Mouse (Mus musculus) midbrain, embryonic 10.5 days (tissue): ENCODE results near the gene Lin7a. TPM values are rescaled to one million over a fixed set of nuclear protein-coding genes. Genes with fewer than 3 reads are reported as not detected.

Source experiments
- DNase-seq: peaks from one replicate; pipeline ENCODE4 v3.0.0-alpha.2; 2017; ENCODE audit warnings: low spot score
- H3K27ac ChIP-seq: fragments of 300-500 bp; sonication (generic); replicated peaks from 2 replicates; pipeline ENCODE4 v1.5.1; 2016; ENCODE audit warnings: mild to moderate bottlenecking
- H3K27me3 ChIP-seq: fragments of 300-500 bp; sonication (generic); 2 replicates; pipeline ENCODE4 v1.6.1; 2016; ENCODE audit warnings: low read depth, mild to moderate bottlenecking; ENCODE audit not compliant: poor library complexity, severe bottlenecking
- H3K36me3 ChIP-seq: fragments of 300-500 bp; sonication (generic); 2 replicates; pipeline ENCODE4 v1.6.1; 2016; ENCODE audit warnings: mild to moderate bottlenecking, moderate library complexity
- H3K4me1 ChIP-seq: fragments of 300-500 bp; sonication (generic); 2 replicates; pipeline ENCODE4 v1.6.1; 2016
- H3K4me3 ChIP-seq: fragments of 300-500 bp; sonication (generic); 2 replicates; pipeline ENCODE4 v1.5.1; 2016; ENCODE audit warnings: mild to moderate bottlenecking, moderate library complexity
- H3K9me3 ChIP-seq: fragments of 300-500 bp; sonication (generic); replicated peaks from 2 replicates; pipeline ENCODE4 v1.6.1; 2016; ENCODE audit warnings: mild to moderate bottlenecking
- WGBS: fragments of 180-500 bp; shearing (Covaris S2); methylation state at CpG from one replicate; pipeline ENCODE4 v1.1.7; 2016; 5-methylcytosine and 5-hydroxymethylcytosine counted together
- polyA plus RNA-seq: library from polyadenylated mRNA; unstranded; fragments of >200 nt; fragmentation: Nextera tagmentation; extraction: Ambion mirVana; gene quantifications from 2 replicates; pipeline ENCODE4 v1.2.1, GENCODE M21; 2016

Lin7a gene
- polyA plus RNA-seq, result 3.1 and 7.7 TPM in 2 replicates

DNA sequence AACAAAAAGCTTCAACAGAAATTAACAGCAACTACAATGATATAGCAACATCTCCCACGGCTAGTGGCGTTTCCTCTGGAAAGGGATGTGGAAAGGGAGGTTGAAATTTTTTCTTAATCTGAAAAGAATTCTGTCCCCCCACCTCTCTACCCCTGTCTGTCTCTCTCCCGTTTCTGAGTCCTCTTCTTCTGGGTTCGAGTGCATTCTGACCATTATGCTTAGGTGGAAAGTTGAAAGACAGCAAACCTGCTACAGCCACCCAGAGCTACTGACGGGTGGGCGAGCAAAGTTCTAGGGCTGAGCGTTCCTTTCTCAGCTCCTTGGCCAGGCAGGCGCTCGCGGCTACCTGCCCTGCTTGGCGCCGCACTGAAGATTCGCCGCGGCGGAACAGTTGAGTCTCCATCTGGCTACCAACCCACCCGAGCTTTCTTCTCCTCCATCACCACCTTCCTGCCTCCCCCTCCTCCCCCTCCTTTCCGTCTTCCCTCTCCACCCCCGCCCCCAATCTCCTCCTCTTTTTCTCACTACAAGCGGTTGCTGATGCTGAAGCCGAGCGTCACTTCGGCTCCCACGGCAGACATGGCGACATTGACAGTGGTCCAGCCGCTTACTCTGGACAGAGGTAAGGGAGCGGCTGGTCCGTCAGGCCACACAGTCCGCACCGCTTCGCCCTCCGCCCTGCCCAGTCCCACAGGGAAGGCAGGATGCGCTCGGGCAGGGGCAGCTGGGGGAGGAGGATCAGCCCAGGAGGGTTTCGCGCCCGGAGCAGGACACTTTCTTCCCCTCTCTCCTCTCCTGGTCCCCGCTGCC lies at the start of gene Lin7a:
Gene Lin7a (plus strand): TSS at position 366 of the 810 bp plus-strand sequence.
- Histone ChIP-seq H3K36me3 (no peaks in the 10 kb centered on the region), H3K4me3 (peak within 1 kb of the TSS; percentile 66), H3K4me1 (peaks cover 13% of the 10 kb centered on the region), H3K27ac (peak within 1 kb of the TSS; percentile 78), H3K27me3 (peaks cover 47% of the 10 kb centered on the region), H3K9me3 (no peaks in the 10 kb centered on the region)
- peak; percentile 68 for DNase-seq
- WGBS, result 3% methylated on average over 38 of the region's 38 CpGs

DNA sequence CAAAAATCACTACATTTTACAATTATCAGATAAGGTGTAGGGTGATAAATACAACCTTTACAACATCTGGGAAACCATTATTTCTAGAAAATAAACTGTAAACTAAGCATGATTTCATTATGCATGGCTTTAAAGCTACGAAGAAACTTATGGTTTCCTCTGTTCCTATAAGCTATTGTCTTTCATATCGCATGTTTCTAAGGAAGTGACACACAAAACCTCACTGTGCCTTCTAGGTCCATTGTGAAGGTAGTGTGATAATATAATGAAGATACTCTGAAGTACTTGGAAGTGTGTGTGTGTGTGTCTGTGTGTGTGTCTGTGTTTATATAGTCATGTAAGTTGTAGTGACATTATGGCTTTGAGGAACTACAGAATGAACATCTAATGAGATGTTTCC lies 49.8 kb upstream of the Lin7a start:
- 90% methylated on average over 2 of the region's 2 CpGs for WGBS
- H3K4me1 ChIP-seq, result no peaks in the 10 kb centered on the region
- no peak overlapping the region for H3K27ac ChIP-seq
- H3K27me3 ChIP-seq, result no peaks in the 10 kb centered on the region
- no peak overlapping the region for H3K4me3 ChIP-seq
- no peaks in the 10 kb centered on the region for H3K36me3 ChIP-seq
- no peak for DNase-seq
- no peaks in the 10 kb centered on the region for H3K9me3 ChIP-seq

GRCm38 (mm10) chr10:107222406-107223185 lies 48.9 kb upstream of the Lin7a start:
- WGBS, result 90% methylated on average over 8 of the region's 8 CpGs
- no peaks in the 10 kb centered on the region for H3K36me3 ChIP-seq

DNA sequence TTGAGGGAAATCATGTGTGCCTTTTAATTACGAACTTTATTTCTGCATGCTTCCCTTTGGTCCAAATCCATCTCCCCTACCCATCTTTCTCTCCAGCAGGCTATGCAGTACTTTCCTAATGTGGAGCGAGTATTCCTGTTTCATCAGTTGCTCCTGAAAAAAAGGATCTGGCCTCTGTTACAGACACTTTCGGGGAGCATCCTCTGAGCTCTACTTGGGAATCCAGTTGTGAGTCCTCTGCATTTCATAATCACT lies 48.4 kb upstream of the Lin7a start:
- Histone ChIP-seq H3K9me3 (no peaks in the 10 kb centered on the region), H3K27me3 (no peaks in the 10 kb centered on the region), H3K27ac (no peak overlapping the region), H3K4me3 (no peak overlapping the region), H3K36me3 (no peaks in the 10 kb centered on the region), H3K4me1 (no peaks in the 10 kb centered on the region)
- WGBS, result 88% methylated on average over 3 of the region's 3 CpGs
- no peak for DNase-seq

More at GRCm38 (mm10) chr10:107222406-107223185, 48.9 kb upstream of the Lin7a start:
- Histone ChIP-seq H3K4me1 (no peaks in the 10 kb centered on the region), H3K9me3 (no peaks in the 10 kb centered on the region), H3K27ac (no peak overlapping the region), H3K4me3 (no peak overlapping the region), H3K27me3 (no peaks in the 10 kb centered on the region)
- DNase-seq, result no peak

GRCm38 (mm10) chr10:107223821-107224220 lies 47.7 kb upstream of the Lin7a start:
- Histone ChIP-seq H3K27ac (no peak overlapping the region), H3K9me3 (no peaks in the 10 kb centered on the region), H3K36me3 (no peaks in the 10 kb centered on the region), H3K4me3 (no peak overlapping the region), H3K4me1 (no peaks in the 10 kb centered on the region), H3K27me3 (no peaks in the 10 kb centered on the region)
- no peak for DNase-seq
- WGBS, result 86% methylated on average over 3 of the region's 3 CpGs

DNA sequence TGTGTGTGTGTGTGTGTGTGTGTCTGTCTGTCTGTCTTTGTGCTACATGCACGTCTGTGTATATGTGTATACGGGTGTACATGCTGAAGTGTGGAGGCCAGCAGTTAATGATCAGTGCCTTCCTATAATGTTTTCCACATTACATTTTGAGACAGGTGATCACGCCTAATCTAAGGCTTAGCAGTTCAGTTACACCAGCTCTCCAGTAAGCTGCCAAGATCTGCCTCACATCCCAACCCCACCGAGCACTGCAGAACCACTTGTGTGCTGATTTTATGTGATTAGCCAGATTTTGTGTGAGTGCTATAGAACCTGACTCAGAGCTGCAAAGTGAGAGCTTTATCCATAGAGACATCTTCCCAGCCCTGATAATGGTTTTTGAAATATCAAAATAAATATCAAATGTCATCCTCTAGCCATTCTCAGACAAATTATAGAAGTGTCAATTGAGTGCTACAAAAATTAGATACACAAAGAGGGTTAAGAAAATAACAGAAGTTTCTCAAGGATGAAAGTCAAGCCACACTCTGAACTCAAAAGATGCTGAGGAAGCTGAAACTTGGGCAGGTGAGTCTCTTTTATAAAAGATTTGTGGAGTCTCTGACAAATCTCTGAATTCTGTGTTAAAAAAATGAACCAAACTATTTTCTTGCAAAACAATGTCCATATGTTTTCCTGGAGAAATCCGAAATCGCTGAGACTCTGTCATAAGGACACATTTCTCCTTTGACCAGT lies 46.7 kb upstream of the Lin7a start:
- Histone ChIP-seq H3K36me3 (no peaks in the 10 kb centered on the region), H3K4me3 (no peak overlapping the region), H3K9me3 (no peaks in the 10 kb centered on the region), H3K27me3 (no peaks in the 10 kb centered on the region), H3K4me1 (no peaks in the 10 kb centered on the region), H3K27ac (no peak overlapping the region)
- DNase-seq, result no peak
- WGBS, result 93% methylated on average over 6 of the region's 6 CpGs

GRCm38 (mm10) chr10:107225331-107225835 lies 46.1 kb upstream of the Lin7a start:
- WGBS, result 59% methylated on average over 4 of the region's 4 CpGs
- no peaks in the 10 kb centered on the region for H3K9me3 ChIP-seq
- H3K4me3 ChIP-seq, result no peak overlapping the region
- H3K36me3 ChIP-seq, result no peaks in the 10 kb centered on the region
- DNase-seq, result no peak
- no peaks in the 10 kb centered on the region for H3K4me1 ChIP-seq
- H3K27me3 ChIP-seq, result no peaks in the 10 kb centered on the region
- no peak overlapping the region for H3K27ac ChIP-seq

DNA sequence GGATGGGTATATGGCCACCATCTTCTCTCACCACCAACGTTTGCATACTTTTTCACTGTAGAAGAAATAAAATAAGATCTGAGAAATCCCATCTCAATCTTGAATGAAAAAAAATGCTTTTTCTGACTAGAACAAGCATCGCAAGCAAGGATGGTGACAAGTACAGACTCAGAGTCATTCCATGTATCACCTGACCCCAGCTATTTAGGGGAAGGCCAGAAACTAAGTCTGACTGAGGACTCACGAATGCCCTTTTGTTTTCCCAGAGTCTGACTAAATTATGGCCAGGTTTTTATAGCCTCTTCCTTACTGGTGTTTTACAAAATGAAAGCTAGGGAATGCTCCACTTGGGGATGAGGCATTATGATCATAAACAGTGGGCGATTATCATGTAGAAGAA lies 45.6 kb upstream of the Lin7a start:
- no peak for DNase-seq
- no peaks in the 10 kb centered on the region for H3K4me1 ChIP-seq
- no peaks in the 10 kb centered on the region for H3K9me3 ChIP-seq
- no peak overlapping the region for H3K27ac ChIP-seq
- no peak overlapping the region for H3K4me3 ChIP-seq
- no peaks in the 10 kb centered on the region for H3K27me3 ChIP-seq
- no peaks in the 10 kb centered on the region for H3K36me3 ChIP-seq
- WGBS, result 88% methylated on average over 4 of the region's 4 CpGs

DNA sequence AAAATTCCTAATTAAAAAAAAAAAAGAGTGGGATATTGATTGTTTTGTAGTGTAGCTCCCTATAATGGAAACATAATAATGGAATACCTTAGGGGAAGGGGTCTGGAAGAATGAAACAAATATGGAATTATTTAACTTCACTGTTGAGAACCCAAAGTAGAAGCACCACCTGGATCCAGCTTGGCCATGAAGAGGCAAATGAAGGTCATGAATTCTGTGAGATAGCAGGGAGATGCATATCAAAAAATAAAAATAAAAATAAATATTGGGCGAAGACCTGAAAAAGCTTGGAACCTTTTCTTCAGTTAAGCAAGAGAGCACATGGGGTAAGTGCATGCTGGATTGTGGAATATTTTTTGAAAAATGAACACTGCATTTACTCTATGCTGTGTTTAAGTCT lies 43.6 kb upstream of the Lin7a start:
- H3K27ac ChIP-seq, result no peak overlapping the region
- WGBS, result 87% methylated on average over 1 of the region's 1 CpGs

DNA sequence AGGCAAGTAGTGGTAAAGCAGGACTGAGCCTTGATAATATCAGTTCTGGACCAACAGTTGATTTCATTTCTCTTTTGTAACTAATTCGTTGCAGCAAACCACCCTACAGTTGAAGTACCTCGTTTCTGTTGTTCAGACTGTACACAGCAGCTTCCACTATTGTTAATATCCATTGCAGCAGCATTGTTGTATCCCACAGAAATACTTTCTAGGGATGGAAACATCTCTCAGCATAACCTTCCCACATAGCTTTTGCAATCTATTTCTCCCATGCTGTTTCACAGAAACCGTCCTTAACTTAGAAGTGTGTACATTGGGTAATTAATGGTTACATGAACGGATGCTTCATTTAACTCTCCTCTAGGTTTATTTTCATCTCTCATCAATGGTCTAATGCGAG lies 42.7 kb upstream of the Lin7a start:
- H3K27ac ChIP-seq, result no peak overlapping the region
- no peak for DNase-seq
- 88% methylated on average over 5 of the region's 5 CpGs for WGBS
- H3K4me3 ChIP-seq, result no peak overlapping the region
- no peaks in the 10 kb centered on the region for H3K36me3 ChIP-seq
- no peaks in the 10 kb centered on the region for H3K4me1 ChIP-seq
- H3K27me3 ChIP-seq, result no peaks in the 10 kb centered on the region
- no peaks in the 10 kb centered on the region for H3K9me3 ChIP-seq

More for the DNA sequence above, 43.6 kb upstream of the Lin7a start:
- H3K27me3 ChIP-seq, result no peaks in the 10 kb centered on the region
- no peaks in the 10 kb centered on the region for H3K9me3 ChIP-seq
- H3K4me3 ChIP-seq, result no peak overlapping the region
- no peaks in the 10 kb centered on the region for H3K36me3 ChIP-seq
- DNase-seq, result no peak
- H3K4me1 ChIP-seq, result no peaks in the 10 kb centered on the region

- H3K36me3 ChIP-seq, result no peaks in the 10 kb centered on the region
- no peaks in the 10 kb centered on the region for H3K4me1 ChIP-seq
- no peak overlapping the region for H3K27ac ChIP-seq
- no peak for DNase-seq
- no peaks in the 10 kb centered on the region for H3K27me3 ChIP-seq
- 82% methylated on average over 3 of the region's 3 CpGs for WGBS
- no peaks in the 10 kb centered on the region for H3K9me3 ChIP-seq
- H3K4me3 ChIP-seq, result no peak overlapping the region
These were observed 42.1 kb upstream of the Lin7a start for GRCm38 (mm10) chr10:107229416-107229815.

DNA sequence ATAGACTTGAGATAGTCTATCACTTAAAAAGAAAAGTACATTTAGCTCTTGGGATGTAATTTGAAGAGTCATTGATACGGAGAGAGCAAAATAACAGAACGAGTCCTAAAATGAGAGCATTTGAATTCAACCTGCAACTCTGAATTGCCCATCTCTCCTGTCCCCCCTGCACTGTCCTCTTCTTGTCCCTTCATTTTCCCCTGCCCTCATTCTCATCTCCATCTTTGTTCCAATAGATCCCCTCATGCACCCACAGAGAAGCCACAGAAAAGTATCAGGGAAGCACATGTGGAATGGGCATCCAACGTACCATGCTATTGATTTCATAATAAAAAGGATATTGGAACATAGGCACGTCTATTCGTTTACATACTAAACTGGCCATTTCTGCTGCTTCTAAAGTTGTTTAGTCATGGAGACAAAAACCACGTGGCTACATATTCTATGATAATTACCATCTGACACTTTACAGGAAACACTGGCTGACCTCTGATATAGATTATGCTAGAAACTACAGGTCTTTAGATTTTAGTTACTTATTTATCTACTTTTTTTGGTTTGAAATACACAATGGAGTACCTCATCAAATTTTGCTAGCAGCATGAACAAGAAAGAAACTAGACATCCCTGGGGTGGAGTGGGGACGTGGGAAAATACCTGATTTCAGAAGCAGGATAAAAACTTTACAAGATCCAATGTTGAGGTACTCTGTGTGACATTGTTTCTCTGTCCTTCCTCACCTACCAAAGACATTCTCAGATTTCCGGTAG lies 41.2 kb upstream of the Lin7a start:
- H3K4me3 ChIP-seq, result no peak overlapping the region
- no peaks in the 10 kb centered on the region for H3K4me1 ChIP-seq
- no peak for DNase-seq
- H3K27ac ChIP-seq, result no peak overlapping the region
- no peaks in the 10 kb centered on the region for H3K27me3 ChIP-seq
- 91% methylated on average over 8 of the region's 8 CpGs for WGBS
- no peaks in the 10 kb centered on the region for H3K9me3 ChIP-seq
- no peaks in the 10 kb centered on the region for H3K36me3 ChIP-seq
